Mouse (Mus musculus) monocyte, adult 2 months (primary cell): Measurements from ENCODE around the gene Vmn2r91.
"Not testable (repeated sequence)": the region's sequence is repeated elsewhere in the genome, so short reads cannot be mapped to it uniquely, and the experiment has no call there.

Experiments used
- DNase-seq, 2 experiments: peaks; one replicate each; pipeline ENCODE4 v3.0.0; 2022; ENCODE audit warnings: low spot score in 2 of 2, low read depth in 1 of 2

The Vmn2r91 gene

DNA sequence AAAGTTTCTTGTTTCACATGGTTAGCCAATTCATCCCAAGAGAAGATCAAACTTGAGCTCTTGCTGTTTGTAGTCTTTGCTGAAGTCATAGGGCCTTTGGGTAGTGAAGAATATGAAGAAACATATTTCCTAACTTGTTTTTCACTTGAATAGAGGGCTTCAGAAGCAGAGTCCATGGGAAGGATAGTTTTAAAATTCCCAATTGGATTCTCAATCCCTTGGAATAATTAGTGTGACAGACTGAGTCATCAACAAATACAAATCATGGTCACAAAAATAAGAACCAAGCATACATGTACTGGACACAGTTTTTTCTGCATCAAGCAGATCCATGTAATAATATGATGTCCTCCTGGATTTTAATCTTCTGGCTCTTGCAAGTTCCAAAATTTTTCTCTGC, at the start of gene Vmn2r91:
TSS of gene Vmn2r91 (plus strand) at position 301 of the 400 bp plus-strand sequence.
- not testable (repeated sequence) for DNase-seq

DNA sequence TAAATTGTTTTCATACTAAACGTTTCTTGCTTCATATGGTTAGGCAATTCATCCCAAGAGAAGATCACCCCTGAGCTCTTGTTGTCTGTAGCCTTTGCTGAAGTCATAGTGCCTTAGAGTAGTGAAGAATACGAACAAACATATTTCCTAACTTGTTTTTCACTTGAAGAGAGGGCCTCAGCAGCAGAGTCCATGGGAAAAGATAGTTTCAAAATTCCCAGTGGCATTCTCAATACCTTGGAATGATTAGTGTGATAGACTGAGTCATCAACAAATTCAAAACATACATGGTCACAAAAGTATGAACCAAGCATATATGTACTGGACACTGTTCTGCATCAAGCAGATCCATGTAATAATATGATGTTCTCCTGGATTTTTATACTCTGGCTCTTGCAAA, 35.7 kb upstream of the Vmn2r91 start, which contains the start of gene Vmn2r124:
TSS of gene Vmn2r124 (plus strand) at position 301 of the 400 bp plus-strand sequence.
- no peak for DNase-seq

DNA sequence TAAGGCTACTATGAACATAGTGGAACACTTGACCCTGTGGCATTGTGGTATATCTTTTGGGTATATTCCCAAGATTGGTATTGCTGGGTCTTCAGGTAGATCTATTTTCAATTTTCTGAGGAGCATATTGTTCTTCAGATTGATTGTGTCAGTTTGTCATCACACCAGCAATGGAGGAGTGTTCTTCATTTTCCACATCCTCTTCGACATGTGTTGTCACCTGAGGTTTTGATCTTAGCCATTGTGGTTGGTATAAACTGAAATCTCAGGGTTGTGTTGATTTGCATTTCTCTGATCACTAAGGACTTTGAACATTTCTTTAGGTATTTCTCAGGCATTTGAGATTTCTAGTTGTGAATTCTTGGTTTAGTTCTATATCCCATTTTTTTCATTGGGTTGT, 10.8 kb downstream of the Vmn2r91 start:
- DNase-seq = not testable (repeated sequence)

DNA sequence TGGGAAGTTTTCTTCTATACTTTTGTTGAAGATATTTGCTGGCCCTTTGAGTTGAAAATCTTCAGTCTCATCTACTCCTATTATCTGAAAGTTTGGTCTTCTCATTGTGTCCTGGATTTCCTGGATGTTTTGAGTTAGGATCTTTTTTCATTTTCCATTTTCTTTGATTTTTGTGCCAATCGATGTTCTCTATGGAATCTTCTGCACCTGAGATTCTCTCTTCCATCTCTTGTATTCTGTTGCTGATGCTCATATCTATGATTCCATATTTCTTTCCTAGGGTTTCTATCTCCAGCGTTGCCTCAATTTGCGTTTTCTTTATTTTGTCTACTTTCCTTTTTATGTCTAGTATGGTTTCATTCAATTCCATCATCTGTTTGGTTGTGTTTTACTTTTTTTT, 17.4 kb downstream of the Vmn2r91 start:
- not testable (repeated sequence) for DNase-seq

DNA sequence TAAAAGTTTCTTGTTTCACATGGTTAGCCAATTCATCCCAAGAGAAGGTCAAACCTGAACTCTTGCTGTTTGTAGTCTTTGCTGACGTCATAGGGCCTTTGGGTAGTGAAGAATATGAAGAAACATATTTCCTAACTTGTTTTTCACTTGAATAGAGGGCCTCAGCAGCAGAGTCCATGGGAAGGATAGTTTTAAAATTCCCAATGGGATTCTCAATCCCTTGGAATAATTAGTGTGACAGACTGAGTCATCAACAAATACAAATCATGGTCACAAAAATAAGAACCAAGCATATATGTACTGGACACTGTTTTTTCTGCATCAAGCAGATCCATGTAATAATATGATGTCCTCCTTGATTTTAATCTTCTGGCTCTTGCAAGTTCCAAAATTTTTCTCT, 66.8 kb downstream of the Vmn2r91 start, which contains the start of gene Vmn2r92:
TSS of gene Vmn2r92 (plus strand) at position 301 of the 400 bp plus-strand sequence.
- DNase-seq = not testable (repeated sequence)

DNA sequence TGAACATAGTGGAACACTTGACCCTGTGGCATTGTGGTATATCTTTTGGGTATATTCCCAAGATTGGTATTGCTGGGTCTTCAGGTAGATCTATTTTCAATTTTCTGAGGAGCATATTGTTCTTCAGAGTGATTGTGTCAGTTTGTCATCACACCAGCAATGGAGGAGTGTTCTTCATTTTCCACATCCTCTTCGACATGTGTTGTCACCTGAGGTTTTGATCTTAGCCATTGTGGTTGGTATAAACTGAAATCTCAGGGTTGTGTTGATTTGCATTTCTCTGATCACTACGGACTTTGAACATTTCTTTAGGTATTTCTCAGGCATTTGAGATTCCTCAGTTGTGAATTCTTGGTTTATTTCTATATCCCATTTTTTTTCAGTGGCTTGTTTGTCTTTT, 76.4 kb downstream of the Vmn2r91 start:
- not testable (repeated sequence) for DNase-seq
